Mouse (Mus musculus): ENCODE measurements around the gene Hrh3. TPM values are rescaled to one million over a fixed set of nuclear protein-coding genes. Genes with fewer than 3 reads are reported as not detected.

The Hrh3 gene
- under 1 TPM; 0.23 to 0.33 TPM for total RNA-seq (2021)
- long read RNA-seq, experiment 1, result 0 reads
- long read RNA-seq, experiment 2, result 0 reads

DNA sequence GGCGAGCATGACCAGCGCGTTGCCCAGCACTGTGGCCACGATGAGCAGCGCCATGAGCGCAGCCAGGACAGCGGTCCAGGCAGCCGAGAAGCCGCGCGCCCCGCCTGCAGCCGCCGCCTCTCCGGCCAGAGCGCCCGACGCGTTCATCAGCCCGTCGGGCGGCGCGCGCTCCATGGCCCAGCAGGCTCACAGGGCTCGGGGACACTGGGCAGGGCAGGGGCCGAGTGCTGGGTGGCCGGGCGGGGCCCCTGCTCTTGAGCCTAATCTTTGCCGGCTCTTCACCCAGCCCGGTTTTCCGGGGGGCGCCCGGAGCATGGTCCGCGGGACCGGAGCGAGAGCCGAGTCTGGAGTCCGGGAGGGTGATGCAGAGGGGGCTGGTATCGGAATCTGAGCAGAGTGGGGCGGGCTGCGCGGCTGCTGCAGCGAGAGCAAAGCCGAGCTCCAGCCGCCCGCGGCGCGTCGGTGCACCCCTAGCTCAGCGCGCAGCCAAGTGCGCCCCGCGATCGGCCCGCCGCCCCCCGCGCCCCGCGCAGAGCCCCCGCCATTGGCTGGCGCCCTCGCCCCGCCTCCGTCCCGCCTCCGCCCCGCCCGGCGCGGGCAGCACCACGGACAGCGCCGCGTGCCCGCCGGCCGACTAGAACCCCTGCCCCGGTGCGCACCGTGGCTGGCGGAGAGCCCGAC, at the start of gene Hrh3:
Gene Hrh3, minus strand, starts transcription at position 511 of the 681 bp plus-strand sequence.
- peak; percentile 77 for DNase-seq
- intact Hi-C loops (cut with DNase I; ENCODE audit: low total_unique reads), result no loop called here

DNA sequence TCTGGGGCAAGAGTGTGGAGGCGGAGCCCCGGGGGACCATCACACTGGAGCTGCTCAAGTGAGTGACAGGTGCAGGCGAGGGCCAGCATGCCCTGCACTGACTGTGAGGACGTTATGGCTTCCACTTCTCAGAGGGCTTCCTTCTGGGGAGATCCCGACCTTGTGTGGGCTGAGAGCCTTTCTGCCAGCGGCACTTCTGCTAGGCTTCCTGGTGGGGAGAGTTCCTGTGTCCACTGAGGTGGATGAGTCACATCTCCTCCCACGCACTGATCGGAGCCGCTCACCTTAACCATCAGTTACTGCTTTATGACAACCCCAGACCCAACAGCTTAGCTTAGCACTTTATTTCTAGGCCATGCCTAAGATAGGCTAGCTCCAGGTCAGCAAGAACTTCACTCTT, 44.3 kb upstream of the Hrh3 start:
- no peak for DNase-seq
- intact Hi-C loops (cut with DNase I; ENCODE audit: low total_unique reads), result no loop called here

DNA sequence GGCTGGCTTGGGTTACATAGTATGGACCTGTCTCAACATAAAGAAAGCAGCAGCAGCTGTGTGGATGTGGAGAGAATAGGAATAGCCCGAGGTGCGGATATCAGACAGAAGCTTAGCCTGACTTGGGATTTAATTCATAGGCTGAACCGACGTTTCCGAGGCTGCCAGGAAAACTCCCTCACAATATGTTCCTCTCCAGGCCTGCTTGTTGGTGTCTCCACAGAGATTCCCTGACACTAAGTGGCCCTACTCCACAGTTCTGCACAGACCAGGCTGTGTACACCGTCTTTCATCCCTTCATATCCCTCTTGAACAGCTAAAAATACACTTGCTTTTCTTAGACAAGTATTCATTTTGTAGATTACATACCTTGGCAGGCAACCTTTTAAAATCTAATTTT, 43.1 kb upstream of the Hrh3 start:
- intact Hi-C loops (cut with DNase I; ENCODE audit: low total_unique reads), result no loop called here
- no peak for DNase-seq

DNA sequence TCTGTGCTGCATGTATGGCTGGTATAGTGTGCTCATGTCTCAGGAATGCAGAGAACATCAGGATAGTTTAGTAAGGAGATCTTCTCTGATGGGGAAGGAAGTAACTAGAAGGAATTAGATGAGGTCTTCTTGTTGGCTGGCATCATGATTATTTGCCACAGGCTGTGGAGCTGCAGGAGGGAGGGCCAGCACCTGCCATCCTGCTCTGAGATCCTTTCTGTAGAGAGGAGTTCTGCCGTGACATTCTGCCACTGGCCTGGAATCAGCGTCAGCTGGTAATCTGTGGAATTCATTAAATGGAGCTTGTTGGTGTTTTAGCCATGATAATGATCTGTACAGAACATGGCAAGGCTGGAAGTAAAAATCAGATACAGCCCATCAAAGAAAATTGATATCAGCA, 41.8 kb upstream of the Hrh3 start:
- DNase-seq, result no peak
- intact Hi-C loops (cut with DNase I; ENCODE audit: low total_unique reads), result no loop called here

DNA sequence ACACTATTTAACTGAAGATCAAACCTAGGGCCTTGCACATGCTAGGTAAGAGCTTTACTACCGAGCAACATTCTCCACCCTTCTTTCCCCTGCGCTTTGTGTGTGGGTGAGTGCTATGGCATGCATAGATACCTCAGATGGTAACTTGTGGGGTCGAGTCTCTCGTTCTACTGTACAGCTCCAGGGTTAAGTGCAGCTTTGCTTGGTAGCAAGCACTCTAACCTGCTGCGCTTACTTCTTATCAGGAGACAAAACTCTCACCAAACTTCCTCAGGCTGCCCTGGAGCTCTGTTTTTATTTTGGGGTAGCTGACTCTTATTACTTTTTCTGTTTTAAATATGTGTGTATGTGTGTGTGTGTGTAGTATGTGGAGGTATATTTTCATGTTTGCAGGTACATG, 31.1 kb upstream of the Hrh3 start:
- intact Hi-C loops (cut with DNase I; ENCODE audit: low total_unique reads), result no loop called here
- no peak for DNase-seq

DNA sequence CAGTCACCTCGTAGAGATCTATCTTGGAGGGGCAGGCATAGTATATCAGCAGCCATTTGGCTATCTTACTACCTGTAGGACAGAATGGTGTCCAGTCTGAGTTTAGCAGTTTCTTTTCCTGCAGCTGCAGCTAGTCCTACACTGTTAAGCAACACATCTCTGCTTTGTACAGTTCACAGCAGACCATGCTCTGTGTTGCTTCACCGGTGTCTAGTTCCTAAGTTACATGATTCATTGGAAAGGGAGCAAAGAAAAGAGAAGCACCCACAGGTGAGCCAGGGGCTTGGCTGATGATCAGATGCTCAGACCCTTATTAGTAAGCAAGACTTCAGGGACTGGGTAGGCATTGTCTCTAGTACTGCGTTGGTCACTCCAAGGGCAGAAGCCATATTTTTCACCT, 29.6 kb upstream of the Hrh3 start:
- DNase-seq, result no peak
- intact Hi-C loops (cut with DNase I; ENCODE audit: low total_unique reads), result no loop called here

DNA sequence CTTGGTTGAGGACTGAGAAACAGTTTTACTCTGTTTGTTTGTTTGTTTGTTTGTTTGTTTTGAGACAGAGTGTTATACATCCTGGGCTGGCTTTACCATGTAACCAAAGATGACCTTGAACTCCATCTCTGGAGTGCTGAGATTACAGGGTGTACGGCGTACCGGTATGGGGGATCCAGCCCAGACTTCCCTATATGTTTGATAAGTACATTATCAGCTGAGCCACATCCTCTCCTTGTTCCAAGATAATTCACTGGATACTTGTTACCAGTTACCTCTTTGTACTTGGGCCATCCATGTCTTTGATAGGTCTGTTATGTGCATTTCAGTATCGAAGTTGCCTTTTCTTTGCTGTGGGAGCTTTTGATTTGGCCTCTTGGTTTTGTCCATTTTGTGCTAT, 28.9 kb upstream of the Hrh3 start:
- no peak for DNase-seq
- intact Hi-C loops (cut with DNase I; ENCODE audit: low total_unique reads), result no loop called here

DNA sequence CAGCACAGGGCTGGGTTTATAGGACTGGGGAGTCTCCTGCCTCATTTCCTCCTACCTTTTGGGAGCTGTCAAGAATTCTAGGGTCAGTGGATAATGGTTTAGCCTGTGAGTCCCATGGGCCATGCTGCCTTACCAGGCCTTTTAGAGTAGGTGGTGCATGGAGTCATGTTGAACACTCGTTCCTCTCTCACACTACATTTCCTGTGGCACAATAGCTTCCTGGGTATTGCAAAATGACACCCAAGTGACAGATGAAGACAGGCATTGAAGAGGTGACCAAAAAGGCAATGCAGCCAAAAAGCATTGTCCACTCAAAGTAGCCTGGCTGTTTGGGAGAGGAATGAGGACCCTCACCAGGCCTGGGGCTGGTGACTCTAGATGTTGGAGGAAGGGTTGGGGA, 23.4 kb upstream of the Hrh3 start:
- intact Hi-C loops (cut with DNase I; ENCODE audit: low total_unique reads), result no loop called here

DNA sequence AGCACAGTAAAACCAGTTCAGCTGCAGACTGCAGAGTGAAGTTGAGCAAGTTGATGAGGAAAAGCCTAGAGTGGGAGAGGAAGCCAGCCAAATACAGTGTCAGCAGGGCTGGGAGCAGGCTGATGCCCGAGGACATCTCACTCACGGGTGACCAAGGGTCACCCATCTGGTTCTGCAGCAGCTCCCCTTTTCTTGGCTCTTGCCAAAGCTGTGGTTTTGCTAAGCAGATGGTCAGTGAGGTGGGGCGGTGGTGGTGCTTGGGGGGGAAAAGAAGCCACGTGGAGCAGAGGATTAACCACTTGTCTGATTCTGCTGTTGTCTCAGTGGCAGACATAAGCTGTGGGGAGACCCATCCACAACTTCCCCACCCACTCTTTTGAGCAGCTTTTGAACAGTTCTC, 21.9 kb upstream of the Hrh3 start:
- DNase-seq, result peak; percentile 69
- intact Hi-C loops (cut with DNase I; ENCODE audit: low total_unique reads), result no loop called here

More for the DNA sequence above, 23.4 kb upstream of the Hrh3 start:
- no peak for DNase-seq

DNA sequence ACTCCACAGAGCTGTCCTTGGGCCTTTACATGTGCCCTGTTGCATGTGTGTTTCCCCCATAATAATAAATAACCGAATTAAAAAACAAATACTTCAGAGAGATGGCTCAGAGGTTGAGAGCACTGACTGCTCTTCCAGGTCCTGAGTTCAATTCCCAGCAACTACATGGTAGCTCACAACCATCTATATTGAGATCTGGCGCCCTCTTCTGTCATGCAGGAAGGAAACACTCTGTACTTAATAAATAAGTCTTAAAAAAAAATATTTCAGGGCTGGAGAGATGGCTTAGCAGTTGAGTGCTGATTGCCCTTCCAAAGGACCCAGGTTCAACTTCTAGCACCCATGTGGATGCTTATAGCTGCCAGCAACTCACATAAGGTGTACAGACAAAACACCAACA, 19.9 kb upstream of the Hrh3 start:
- intact Hi-C loops (cut with DNase I; ENCODE audit: low total_unique reads), result no loop called here

DNA sequence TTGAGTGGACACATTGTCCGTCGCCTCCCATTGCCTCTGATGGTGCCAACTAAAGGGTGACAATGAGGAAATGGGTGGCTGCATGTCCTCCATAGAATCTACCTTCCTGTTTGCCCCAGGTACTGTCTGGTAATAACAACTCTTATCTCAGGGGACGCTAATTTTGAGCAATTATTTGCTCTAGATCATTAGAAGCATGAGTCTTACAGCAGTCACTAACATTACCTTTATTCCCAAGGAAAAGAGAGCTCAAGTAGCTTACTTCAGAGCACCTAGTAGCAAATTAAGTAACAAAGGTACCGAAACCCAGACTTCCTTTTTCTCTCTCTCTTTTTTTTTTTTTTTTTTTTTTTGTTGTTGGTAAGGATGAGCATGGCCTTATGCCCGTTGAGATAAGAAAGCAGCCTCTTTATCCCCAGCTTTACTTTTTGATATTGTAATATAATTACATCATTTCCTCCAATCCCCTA, 16.0 kb upstream of the Hrh3 start:
- no peak for DNase-seq
- intact Hi-C loops (cut with DNase I; ENCODE audit: low total_unique reads), result no loop called here

More for the DNA sequence above, 19.9 kb upstream of the Hrh3 start:
- DNase-seq, result no peak

DNA sequence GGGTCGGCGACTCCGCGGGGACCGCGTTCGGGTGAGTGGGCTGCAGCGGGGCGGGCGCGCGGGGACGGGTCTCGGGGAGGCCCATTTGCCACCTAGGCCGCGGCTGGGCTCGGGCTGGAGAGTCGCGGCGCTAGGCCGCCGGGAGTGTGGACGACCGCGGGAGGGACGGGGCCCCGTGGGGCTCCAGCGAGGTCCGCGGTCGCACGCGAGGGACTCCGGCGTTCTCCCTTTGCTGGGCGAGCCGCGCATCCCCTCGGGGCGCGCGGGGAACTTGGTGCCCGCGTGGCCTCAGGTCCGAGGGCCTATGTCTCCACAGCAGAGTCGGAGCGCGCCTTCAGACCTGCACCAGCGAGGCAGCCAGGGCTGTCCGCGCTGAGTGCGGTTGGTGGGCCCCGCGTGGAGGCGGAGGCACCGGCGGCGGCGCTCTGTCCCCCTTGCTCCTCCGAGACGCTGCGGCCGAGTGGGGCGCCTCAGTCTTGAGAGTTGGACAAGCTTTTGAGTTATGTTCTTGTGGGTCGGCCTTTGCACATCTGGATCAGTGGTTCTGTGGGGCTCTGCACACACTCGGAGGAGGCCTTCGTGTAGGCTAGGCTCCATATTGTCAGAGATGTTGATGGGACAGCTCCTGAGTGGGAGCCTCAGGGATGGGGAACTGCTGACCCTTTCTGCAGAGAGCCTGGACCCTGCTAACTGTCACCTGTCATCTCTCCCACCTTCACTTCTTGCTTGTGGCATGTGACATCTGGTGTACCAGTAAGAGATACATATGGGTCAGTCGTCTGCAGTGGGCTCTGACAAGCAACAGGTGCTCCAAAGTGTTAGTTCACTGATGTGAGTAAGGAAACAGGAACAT, 15.4 kb upstream of the Hrh3 start:
- intact Hi-C loops (cut with DNase I; ENCODE audit: low total_unique reads), result no loop called here
- DNase-seq, result no peak

DNA sequence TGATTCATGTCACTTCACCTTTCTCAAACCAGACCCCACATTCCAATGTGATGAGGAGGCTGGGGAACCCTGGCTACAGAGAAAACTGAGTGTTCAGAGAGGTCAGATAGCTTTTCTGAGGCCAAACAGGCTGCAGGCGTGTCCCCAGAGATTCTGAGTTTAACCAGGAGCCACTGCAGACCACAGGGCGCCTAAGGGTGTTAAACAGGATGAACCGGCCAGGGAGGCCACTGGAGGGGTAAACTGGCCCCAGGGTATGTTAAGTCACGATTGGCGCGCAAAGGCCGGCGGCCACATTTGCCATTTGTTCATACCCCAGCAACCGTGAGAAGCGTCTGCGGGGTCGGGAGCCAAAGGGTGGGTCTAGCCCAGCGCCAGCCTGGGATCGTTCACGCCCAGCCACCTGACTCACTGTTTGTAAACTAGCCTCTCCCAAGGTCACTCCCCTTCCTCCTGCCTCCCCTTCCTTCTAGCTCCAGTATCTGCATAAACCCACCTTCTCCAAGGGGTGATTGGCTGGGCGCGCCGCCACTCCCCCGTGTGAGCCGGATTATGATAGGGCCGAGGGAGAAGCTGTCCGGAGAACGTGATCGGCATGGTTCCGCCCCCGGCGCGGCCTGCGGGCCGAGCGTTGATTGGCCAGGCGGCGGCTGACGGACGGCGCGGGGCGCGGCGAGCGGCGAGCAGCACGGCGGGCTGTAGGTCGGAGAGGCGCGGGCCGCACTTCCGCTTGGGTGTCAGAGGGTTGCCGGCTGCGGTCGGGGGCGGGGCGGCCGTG, 14.6 kb upstream of the Hrh3 start, which contains the start of gene Osbpl2:
Gene Osbpl2, plus strand, starts transcription at position 646 of the 778 bp plus-strand sequence.
- peak; percentile 100 for DNase-seq
- intact Hi-C loops (cut with DNase I; ENCODE audit: low total_unique reads), result no loop called here

DNA sequence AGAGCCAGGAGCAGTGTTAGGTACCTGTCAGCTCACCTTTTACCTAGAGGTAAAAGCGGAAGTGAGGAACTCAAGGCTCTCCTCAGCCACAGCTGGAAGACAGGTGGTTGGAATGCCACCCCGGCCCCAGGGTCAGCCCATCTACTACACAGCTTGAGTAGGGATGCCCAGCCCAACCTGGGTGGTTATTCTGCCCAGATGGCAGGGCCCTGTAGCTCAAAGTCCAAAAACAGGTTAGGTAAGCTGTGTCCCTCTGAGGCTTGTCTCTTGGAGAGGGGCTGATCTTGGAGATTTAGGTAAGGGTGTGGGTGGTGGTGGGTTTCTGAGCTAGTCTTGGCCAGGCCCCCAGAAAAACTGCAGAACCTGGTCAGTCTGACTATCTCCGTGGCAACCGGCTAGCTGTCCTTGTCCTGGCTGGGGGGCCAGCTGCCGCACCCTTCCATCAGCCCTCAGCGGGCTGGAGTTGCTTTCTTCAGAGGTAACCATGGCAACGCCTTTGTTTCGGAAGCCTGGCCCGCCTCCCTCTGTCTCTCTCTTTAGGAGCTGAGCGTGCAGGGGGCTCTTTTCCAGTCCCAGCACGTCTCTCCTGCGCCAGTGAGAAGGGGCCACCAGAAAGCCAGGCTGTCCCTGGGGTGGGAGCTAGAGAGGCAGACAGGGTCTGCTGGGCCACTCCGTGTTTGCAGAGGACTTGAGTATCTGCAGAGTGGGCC, 13.4 kb upstream of the Hrh3 start:
- intact Hi-C loops (cut with DNase I; ENCODE audit: low total_unique reads), result no loop called here
- no peak for DNase-seq

DNA sequence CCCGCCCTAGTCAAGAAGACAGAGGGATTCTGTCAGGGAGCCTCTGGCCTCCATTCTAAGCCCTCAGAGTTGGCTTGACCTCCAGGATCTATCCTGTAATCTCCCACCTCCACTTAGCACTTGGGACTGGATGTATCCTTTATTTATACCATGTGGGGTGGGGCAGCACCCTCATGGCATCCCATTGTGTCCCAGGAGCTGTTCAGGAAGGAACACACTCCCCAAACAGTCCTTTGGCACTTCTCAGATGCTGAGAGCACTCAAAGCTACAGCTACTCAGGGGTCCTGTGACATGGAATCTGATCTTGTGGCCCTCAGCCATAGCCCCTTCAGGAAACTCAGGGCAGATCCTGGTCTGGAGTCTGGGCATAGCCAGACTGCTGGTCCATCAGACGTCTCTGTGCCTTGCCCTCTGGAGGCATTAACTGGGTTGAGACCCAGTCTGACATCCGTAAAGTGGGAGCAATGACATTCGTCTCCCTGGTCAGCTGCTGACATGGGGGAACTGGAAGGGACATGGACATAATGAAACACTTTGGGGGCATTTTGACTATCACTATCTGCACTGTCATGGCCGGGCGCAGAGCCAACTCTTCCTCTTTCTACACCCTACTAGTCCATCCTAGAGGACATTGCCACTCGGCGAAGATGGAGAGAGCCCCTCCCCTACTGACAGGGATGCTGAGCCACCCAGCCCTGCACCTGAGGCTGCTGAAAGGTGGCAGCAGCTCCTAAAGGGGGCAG, 12.6 kb upstream of the Hrh3 start:
- intact Hi-C loops (cut with DNase I; ENCODE audit: low total_unique reads), result no loop called here

DNA sequence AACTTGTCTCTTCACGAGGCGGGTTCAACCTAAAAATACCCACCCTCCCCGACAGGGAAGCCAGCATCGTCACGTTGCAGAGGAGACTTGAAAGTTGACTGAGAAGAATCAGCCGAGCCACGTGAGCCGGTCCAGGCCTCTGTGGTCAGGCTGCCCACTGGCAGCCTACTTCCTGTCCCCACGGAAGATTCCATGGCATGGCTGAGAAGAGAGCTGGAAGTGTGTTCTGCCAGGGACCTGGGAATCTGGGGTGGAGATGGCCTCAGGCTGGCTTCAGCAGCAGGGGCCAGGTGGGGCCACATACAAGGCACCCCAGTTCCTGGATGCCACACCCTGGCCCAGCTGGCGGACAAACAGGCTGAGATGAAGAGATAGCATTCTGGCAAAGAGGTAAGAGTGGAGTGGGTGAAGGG, 11.8 kb upstream of the Hrh3 start:
- intact Hi-C loops (cut with DNase I; ENCODE audit: low total_unique reads), result no loop called here
- no peak for DNase-seq

More for the DNA sequence above, 12.6 kb upstream of the Hrh3 start:
- DNase-seq, result no peak

DNA sequence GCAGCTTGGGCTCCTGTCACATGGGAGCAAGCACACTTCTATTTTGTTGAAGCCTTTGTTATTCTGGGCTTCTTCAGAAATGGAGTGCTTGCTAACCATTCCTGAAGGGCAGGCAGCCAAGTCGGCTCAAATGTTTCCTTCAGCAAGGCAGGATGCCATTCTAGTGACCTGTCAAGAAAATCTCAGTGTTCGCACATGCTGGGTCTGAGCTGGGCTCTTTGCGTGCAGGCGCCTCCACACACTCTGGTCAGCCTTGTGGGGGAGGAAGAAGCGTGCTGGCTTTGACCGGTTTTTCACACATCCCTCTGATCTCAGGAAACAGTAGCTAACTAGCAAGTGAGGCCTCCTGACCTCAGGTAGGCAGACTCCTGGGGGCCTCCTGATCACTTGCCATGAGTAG, 11.0 kb upstream of the Hrh3 start:
- intact Hi-C loops (cut with DNase I; ENCODE audit: low total_unique reads), result no loop called here
- DNase-seq, result no peak

Data from gastrocnemius, postnatal 14 days (tissue).